Mouse (Mus musculus) limb, embryonic 12.5 days (tissue): ENCODE measurements at regions not wholly inside any gene's neighbourhood (a gene's known extent, or its start where the extent isn't known, plus 50 kb on each side); places are given as distances from the start of the nearest gene placed in this dataset.
"Not testable (repeated sequence)": the region's sequence is repeated elsewhere in the genome, so short reads cannot be mapped to it uniquely, and the experiment has no call there.

Experiments
- ATAC-seq: fragments of 200-750 bp; cut with Nextera tagmentation; 2 replicates; pipeline ENCODE4 v1.8.0; 2017; ENCODE audit warnings: low read depth, moderate TSS enrichment; ENCODE audit not compliant: insufficient number of reproducible peaks, insufficient read depth, low FRiP score, low TSS enrichment
- H3K27ac ChIP-seq: fragments of 300-500 bp; sonication (generic); 2 replicates; pipeline ENCODE4 v1.5.1; 2016; ENCODE audit warnings: mild to moderate bottlenecking, moderate library complexity
- H3K27me3 ChIP-seq: fragments of 300-500 bp; sonication (generic); 2 replicates; pipeline ENCODE4 v1.6.1; 2016; ENCODE audit warnings: mild to moderate bottlenecking, moderate library complexity
- H3K36me3 ChIP-seq: fragments of 300-500 bp; sonication (generic); 2 replicates; pipeline ENCODE4 v1.6.1; 2016; ENCODE audit warnings: mild to moderate bottlenecking, moderate library complexity
- H3K4me1 ChIP-seq: fragments of 300-500 bp; sonication (generic); replicated peaks from 2 replicates; pipeline ENCODE4 v1.6.1; 2016
- H3K4me2 ChIP-seq: fragments of 300-500 bp; sonication (generic); 2 replicates; pipeline ENCODE4 v1.6.1; 2016; ENCODE audit warnings: mild to moderate bottlenecking, moderate library complexity
- H3K4me3 ChIP-seq: fragments of 300-500 bp; sonication (generic); replicated peaks from 2 replicates; pipeline ENCODE4 v1.5.1; 2016; ENCODE audit warnings: mild to moderate bottlenecking
- H3K9ac ChIP-seq: fragments of 300-500 bp; sonication (generic); replicated peaks from 2 replicates; pipeline ENCODE4 v1.6.1; 2016; ENCODE audit warnings: mild to moderate bottlenecking, moderate library complexity
- H3K9me3 ChIP-seq: fragments of 300-500 bp; sonication (generic); 2 replicates; pipeline ENCODE4 v1.6.1; 2016; ENCODE audit warnings: mild to moderate bottlenecking, moderate library complexity
- WGBS: fragments of 180-500 bp; shearing (Covaris S2); methylation state at CpG from one replicate; pipeline ENCODE4 v1.1.7; 2016; 5-methylcytosine and 5-hydroxymethylcytosine counted together

- Histone ChIP-seq H3K36me3 (no peaks in the 10 kb centered on the region), H3K4me2 (no peak overlapping the region), H3K4me3 (no peak overlapping the region), H3K9me3 (no peaks in the 10 kb centered on the region), H3K27ac (no peak overlapping the region), H3K4me1 (no peaks in the 10 kb centered on the region), H3K9ac (no peak overlapping the region), H3K27me3 (no peaks in the 10 kb centered on the region)
- ATAC-seq = no peak
- WGBS = 79% methylated on average over 1 of the region's 1 CpGs
These were observed 385.3 kb upstream of the Tnc start for GRCm38 (mm10) chr4:64432097-64432496.

DNA sequence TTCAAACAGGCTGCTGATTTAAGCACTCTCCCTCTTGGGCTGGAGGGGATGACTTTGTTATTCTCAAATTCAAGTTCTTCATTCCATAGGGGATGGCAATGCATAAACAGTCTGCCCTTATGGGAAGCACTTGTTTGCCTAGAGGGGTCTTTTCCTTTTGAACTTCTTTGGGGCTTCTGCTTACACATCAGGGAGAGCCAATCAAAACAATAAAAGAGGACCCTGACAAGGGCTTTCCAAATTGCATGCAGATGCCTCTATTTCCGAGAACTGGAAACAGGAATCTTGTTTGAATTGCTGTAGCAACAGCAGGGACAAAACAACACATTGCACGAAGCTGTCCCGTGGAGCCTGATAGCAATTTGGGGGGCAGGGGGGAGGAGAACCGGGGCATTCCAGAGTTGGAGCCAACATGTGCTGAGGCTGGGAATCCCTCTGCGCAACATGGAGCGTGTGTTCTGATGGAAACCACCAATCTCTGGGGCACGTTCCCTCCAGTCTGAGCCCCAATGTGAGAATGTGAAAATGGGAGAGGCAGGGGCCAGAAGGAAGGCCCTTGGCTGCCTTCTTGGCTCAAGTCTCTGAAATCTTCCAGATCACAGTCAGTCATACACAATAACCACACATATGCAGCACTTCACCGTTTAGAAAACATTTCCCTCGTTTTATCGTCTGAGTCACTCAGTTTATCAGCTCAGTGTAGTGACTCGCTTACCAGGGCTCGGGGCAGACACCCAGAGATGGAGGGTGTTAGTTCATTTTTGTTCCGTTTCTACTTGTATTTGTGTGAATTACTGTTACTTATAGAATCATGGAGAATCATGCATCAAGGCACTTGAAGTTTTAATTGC, 391.2 kb upstream of the Tnc start:
- WGBS = 43% methylated on average over 13 of the region's 13 CpGs
- H3K4me2 ChIP-seq = no peak overlapping the region

DNA sequence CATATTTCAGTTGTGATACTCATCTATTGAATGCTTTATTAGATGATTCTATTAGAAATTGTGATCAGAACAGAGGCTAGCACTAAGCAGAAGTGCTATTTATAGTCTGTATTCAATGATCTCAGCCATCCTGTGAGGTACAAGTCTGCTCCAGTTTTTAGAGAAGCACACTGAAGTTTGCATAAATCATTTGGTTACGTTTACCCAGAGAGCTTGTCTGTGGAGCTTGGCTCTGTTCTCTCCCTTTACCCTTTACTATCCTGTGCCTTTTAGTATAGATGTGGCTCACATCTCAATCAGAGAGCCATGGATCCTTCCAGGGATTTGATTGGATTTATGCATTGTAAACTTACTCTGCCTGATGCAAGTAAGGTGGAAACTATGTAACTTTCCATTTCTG, 404.6 kb upstream of the Tnc start:
- H3K27ac ChIP-seq = no peak overlapping the region
- H3K36me3 ChIP-seq = no peaks in the 10 kb centered on the region
- WGBS = 67% methylated on average over 1 of the region's 1 CpGs
- H3K4me2 ChIP-seq = no peak overlapping the region
- H3K4me3 ChIP-seq = no peak overlapping the region
- H3K9me3 ChIP-seq = no peaks in the 10 kb centered on the region
- no peaks in the 10 kb centered on the region for H3K4me1 ChIP-seq
- no peaks in the 10 kb centered on the region for H3K27me3 ChIP-seq
- no peak overlapping the region for H3K9ac ChIP-seq
- ATAC-seq = no peak

More for the DNA sequence above, 391.2 kb upstream of the Tnc start:
- no peaks in the 10 kb centered on the region for H3K36me3 ChIP-seq
- no peaks in the 10 kb centered on the region for H3K9me3 ChIP-seq
- no peaks in the 10 kb centered on the region for H3K27me3 ChIP-seq
- peak; percentile 42; the same call in 1 of the 2 replicates for ATAC-seq
- H3K4me1 ChIP-seq = peaks cover 11% of the 10 kb centered on the region
- H3K4me3 ChIP-seq = no peak overlapping the region
- no peak overlapping the region for H3K9ac ChIP-seq
- H3K27ac ChIP-seq = peak overlapping the region; percentile 37; the same call in 1 of the 2 replicates

GRCm38 (mm10) chr4:64451946-64452345, 405.1 kb upstream of the Tnc start:
- Histone ChIP-seq H3K4me3 (no peak overlapping the region), H3K4me1 (no peaks in the 10 kb centered on the region), H3K4me2 (no peak overlapping the region), H3K9me3 (no peaks in the 10 kb centered on the region), H3K36me3 (no peaks in the 10 kb centered on the region), H3K9ac (no peak overlapping the region), H3K27ac (no peak overlapping the region), H3K27me3 (no peaks in the 10 kb centered on the region)
- ATAC-seq = no peak
- 66% methylated on average over 1 of the region's 1 CpGs for WGBS

DNA sequence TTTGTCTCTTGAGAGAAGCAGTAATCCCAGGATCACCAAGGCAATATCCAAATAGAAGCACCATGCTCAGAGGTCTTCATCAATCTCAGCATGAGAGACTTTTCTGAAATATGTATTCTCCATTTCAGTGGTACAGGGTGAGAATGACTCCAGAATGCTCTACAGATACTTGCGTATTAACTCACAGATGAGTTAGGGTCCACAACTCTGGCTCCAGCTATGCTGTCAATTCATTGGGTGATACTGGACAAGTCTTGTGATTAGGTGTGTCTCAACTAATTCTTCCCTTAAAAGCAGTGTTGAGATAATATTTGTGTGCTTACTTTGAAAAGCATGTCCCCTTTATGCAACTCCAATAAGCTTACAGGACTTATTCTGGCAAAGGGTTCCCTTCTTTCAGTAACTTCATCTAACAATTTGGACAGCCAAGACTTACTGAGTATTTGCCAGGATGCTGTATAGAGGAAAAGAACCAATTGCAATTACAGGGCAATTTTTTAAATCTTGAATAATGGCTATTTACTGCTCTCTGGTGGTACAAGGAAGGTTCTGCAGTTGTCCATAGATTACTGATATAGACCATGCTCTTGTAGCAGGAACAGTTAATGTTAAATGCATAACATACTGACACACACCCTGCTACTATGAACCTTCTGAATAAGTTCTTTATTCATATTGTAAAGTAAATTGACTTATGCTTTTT, 445.6 kb upstream of the Tnc start:
- no peak overlapping the region for H3K9ac ChIP-seq
- H3K4me3 ChIP-seq = no peak overlapping the region
- no peak overlapping the region for H3K4me2 ChIP-seq
- ATAC-seq = no peak
- H3K27ac ChIP-seq = no peak overlapping the region
- H3K27me3 ChIP-seq = no peaks in the 10 kb centered on the region
- no peaks in the 10 kb centered on the region for H3K36me3 ChIP-seq
- no peaks in the 10 kb centered on the region for H3K4me1 ChIP-seq
- 94% methylated on average over 1 of the region's 1 CpGs for WGBS
- no peaks in the 10 kb centered on the region for H3K9me3 ChIP-seq

DNA sequence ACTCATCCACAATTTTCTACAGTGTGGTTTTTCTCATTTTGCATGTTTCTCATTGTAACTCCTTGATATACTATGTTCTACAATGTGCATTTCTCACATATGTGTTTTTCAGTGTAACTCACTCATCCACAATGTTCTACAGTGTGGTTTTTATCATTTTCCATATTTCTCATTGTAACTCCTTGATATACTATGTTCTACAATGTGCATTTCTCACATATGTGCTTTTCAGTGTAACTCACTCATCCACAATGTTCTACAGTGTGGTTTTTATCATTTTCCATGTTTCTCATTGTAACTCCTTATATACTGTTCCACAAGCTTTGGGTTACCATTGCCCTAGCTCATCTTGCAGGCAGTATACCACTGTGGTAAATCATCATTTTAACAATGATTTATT, 450.9 kb upstream of the Tnc start:
- not testable (repeated sequence) for H3K9ac ChIP-seq, H3K36me3 ChIP-seq, H3K27ac ChIP-seq, H3K9me3 ChIP-seq, H3K4me1 ChIP-seq, H3K4me2 ChIP-seq, H3K27me3 ChIP-seq, H3K4me3 ChIP-seq
- peak; percentile 81; the same call in 1 of the 2 replicates for ATAC-seq

GRCm38 (mm10) chr4:64500635-64501395, 454.0 kb upstream of the Tnc start:
- no peaks in the 10 kb centered on the region for H3K27me3 ChIP-seq
- no peak overlapping the region for H3K9ac ChIP-seq
- H3K9me3 ChIP-seq = no peaks in the 10 kb centered on the region
- 68% methylated on average over 5 of the region's 5 CpGs for WGBS
- no peak overlapping the region for H3K27ac ChIP-seq
- no peaks in the 10 kb centered on the region for H3K4me1 ChIP-seq
- H3K36me3 ChIP-seq = no peaks in the 10 kb centered on the region
- no peak overlapping the region for H3K4me2 ChIP-seq
- no peak for ATAC-seq
- H3K4me3 ChIP-seq = no peak overlapping the region

DNA sequence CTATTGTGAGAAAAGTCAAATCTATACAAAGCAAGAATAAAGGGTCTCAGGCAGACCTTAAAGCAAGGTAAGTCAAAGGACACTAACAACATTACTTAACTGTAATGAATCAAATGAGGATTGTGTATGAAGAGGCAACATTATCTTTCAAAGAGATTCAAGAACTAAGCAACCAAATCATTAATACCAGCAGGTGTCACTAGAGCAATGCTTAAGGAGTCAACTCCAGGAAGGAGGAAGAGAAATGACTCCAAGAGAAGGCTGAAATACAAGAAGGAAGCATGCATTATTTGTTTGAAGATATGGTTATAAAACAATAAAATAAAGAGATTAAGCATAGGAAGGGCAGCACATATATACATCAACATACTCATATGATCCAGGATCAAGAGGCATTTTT, 475.1 kb upstream of the Tnc start:
- H3K36me3 ChIP-seq = no peaks in the 10 kb centered on the region
- H3K27ac ChIP-seq = no peak overlapping the region
- no peak for ATAC-seq
- no peak overlapping the region for H3K4me3 ChIP-seq
- H3K4me1 ChIP-seq = no peaks in the 10 kb centered on the region
- H3K9me3 ChIP-seq = no peaks in the 10 kb centered on the region
- no peak overlapping the region for H3K4me2 ChIP-seq
- no peak overlapping the region for H3K9ac ChIP-seq
- no peaks in the 10 kb centered on the region for H3K27me3 ChIP-seq

DNA sequence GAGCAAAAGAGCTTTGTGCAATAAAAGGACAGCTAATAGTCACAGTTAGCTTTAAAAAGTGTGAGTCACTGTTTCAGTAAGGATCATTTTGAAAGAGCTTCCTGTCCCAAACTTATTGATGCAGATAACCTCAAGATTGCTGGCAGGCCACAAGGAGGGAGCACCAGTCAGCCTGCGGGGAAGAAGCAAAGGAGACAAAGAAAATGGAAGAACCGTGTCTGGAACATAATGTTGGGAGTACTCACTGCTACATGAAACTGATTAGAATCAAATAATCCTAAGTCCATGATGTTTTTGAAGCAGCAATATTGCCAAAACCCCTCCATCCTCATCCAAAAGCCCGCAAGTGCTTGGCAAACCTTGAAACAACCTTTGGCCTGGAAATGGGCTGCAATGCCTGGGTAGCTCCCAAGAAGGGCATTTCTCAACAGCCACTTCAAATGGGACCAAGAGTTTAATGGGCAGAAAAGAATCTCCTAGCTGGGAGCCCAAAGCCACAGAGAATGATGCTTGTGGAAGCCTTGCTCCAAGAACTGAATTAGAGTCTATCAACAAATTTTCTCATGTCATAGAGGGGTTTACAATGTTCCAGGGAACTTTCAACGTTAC, 481.0 kb upstream of the Tnc start:
- Histone ChIP-seq H3K27me3 (no peaks in the 10 kb centered on the region), H3K9me3 (no peaks in the 10 kb centered on the region), H3K4me3 (no peak overlapping the region), H3K9ac (no peak overlapping the region), H3K4me1 (no peaks in the 10 kb centered on the region), H3K27ac (no peak overlapping the region), H3K36me3 (no peaks in the 10 kb centered on the region), H3K4me2 (no peak overlapping the region)
- WGBS = 83% methylated on average over 4 of the region's 4 CpGs
- ATAC-seq = no peak

GRCm38 (mm10) chr4:64530585-64530984, 483.8 kb upstream of the Tnc start:
- no peaks in the 10 kb centered on the region for H3K9me3 ChIP-seq
- no peaks in the 10 kb centered on the region for H3K36me3 ChIP-seq
- 75% methylated on average over 4 of the region's 4 CpGs for WGBS
- H3K4me1 ChIP-seq = 0 out of 2 replicates have a peak, but pooled peaks cover 1% of the 10 kb centered on the region
- no peak overlapping the region for H3K9ac ChIP-seq
- no peak overlapping the region for H3K27ac ChIP-seq
- no peak overlapping the region for H3K4me3 ChIP-seq
- no peak for ATAC-seq
- H3K27me3 ChIP-seq = no peaks in the 10 kb centered on the region
- H3K4me2 ChIP-seq = no peak overlapping the region

DNA sequence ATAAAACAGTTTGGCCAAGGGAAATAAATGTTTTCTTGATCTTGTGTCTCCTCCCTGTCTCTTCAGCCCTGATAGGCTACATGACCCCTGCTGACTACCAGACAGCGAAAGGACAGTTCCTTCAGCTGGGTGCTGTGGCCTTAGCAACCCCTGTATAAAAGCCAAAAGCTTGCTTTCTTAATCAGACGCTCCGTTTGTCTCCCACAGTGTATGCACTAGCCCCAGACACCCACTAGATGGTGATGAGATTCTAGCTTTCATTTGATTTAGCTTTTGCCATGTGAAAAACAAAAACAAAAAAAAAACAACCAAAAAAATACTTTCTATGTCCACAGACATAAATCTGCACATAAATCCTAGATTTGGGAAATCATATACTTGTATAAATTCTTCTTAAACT, 486.2 kb upstream of the Tnc start:
- 48% methylated on average over 3 of the region's 3 CpGs for WGBS
- Histone ChIP-seq H3K9me3 (no peaks in the 10 kb centered on the region), H3K4me2 (no peak overlapping the region), H3K4me1 (0 out of 2 replicates have a peak, but pooled peaks cover 8% of the 10 kb centered on the region), H3K4me3 (no peak overlapping the region), H3K27ac (no peak overlapping the region), H3K36me3 (no peaks in the 10 kb centered on the region), H3K9ac (no peak overlapping the region), H3K27me3 (no peaks in the 10 kb centered on the region)
- ATAC-seq = no peak
